Mouse (Mus musculus): ENCODE measurements around the gene Actr8. TPM values are rescaled to one million over a fixed set of nuclear protein-coding genes. Genes with fewer than 3 reads are reported as not detected.
A peak's percentile ranks its signal among the peaks of the same experiment; 100 is the strongest.

The Actr8 gene
- polyA plus RNA-seq, 1 experiment from 2014 or later: 22.4 TPM

DNA sequence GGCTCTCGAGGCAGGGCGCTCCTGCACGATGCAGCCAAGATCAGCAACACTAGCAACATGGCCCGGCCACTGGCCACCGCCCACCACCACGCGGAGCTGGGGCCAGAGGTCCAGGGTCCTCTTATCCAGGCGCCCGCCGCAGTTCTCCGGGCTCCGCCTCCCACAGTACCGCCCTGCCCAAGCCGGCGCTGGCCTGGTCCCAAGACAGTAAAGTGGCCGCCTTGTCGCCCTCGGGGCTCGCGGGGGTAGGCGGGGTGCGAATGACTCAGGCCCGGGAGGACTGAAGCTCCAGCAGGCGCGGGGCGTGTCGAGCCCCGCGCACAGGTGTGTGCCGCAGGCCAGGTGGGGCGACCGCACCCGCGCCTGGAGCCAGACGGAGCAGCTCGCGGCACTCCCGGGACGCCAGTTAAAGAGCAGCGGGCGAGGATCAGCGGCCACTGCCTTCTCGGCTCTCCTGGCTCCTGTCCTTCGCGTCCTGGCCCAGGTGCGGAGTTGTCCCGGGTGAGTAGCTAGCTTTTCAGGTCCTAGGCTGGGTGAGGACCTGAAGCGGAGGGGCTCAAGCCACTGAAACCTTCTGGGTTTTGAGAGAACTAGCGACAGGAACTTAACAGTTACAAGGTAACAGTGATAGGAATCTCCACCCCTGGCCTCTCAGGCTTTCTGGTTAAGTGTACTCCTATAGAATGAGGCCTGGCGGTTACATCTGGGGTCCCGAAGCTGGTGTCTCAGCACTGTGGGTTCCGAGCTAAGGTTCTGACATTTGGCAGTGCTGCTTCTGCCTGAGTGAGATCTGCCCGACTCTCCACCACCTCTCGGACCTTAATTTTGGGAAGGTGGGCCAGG is 30.8 kb downstream of the Actr8 start, which contains the start of the genes Il17rb and Chdh:
TSS of gene Il17rb (minus strand) at position 164 of the 843 bp plus-strand sequence.
TSS of gene Chdh (plus strand) at position 291 of the 843 bp plus-strand sequence.
- peak; percentile 88 for ATAC-seq (ENCODE audit: low read depth)
- Histone ChIP-seq H3K4me1 (ENCODE audit: control insufficient read depth, low read depth, low read length) (peaks cover 4% of the 10 kb centered on the region; the same call in 1 of the 2 replicates), H3K4me3 (ENCODE audit: low read depth, low read length) (peak within 1 kb of the TSS; percentile 54), H3K27ac (ENCODE audit: low read length) (peak within 1 kb of the TSS; percentile 62), H3K27me3 (ENCODE audit: control insufficient read depth, insufficient read depth, low read depth, low read length) (peaks cover 15% of the 10 kb centered on the region), H3K36me3 (ENCODE audit: control insufficient read depth, insufficient read depth) (no peaks in the 10 kb centered on the region), H3K4me2 (ENCODE audit: low read depth, low read length) (peak within 1 kb of the TSS; percentile 54), H3K9ac (ENCODE audit: low read depth, low read length) (peak within 1 kb of the TSS; percentile 60), H3K9me3 (replicated peaks; ENCODE audit: control insufficient read depth, low read length) (no peaks in the 10 kb centered on the region)
- WGBS (ENCODE audit: insufficient replicate concordance): 9% methylated on average over 53 of the region's 54 CpGs

DNA sequence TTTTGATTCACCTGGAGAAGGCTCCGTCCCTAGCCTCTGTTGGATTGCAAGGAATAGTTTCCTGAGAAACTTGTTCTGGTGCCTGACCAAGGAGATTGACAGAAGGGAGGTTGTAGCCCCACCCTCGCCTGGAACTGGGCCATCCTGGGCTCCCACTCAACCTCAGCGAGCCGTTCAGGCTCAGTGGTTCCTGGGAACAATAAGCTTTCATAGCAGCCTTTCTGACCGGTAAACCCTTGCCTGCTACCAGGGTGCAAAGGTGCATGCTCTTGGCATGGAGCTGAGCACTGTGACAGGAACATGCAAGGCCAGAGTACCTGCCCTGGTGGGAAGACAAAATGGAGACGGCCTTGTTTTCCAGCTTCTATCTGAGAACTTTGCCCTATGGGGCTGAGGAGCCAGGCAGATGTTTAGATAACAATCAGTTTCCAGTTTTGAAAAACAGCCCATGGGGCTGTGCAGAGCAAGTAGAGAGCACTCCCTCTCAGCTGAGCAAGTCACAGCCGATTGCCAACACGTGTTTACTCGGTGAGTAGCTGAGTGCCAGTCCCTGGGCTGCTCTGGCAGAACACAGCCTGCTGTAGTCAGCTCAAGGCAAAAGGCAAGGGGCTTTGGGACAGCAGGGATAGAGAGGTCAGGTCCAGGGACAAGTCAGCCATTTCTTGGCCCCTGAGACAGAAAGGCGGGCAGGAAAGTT is 31.9 kb downstream of the Actr8 start:
- Histone ChIP-seq H3K27ac (ENCODE audit: low read length) (peak overlapping the region; percentile 62), H3K36me3 (ENCODE audit: control insufficient read depth, insufficient read depth) (no peaks in the 10 kb centered on the region), H3K9ac (ENCODE audit: low read depth, low read length) (no peak overlapping the region), H3K4me1 (ENCODE audit: control insufficient read depth, low read depth, low read length) (peaks cover 4% of the 10 kb centered on the region; the same call in 1 of the 2 replicates), H3K27me3 (ENCODE audit: control insufficient read depth, insufficient read depth, low read depth, low read length) (peaks cover 15% of the 10 kb centered on the region), H3K4me2 (ENCODE audit: low read depth, low read length) (peak overlapping the region; percentile 54), H3K9me3 (replicated peaks; ENCODE audit: control insufficient read depth, low read length) (no peaks in the 10 kb centered on the region), H3K4me3 (ENCODE audit: low read depth, low read length) (peak overlapping the region; percentile 54)
- 54% methylated on average over 10 of the region's 10 CpGs for WGBS (ENCODE audit: insufficient replicate concordance)
- peak; percentile 45 for ATAC-seq (ENCODE audit: low read depth)

DNA sequence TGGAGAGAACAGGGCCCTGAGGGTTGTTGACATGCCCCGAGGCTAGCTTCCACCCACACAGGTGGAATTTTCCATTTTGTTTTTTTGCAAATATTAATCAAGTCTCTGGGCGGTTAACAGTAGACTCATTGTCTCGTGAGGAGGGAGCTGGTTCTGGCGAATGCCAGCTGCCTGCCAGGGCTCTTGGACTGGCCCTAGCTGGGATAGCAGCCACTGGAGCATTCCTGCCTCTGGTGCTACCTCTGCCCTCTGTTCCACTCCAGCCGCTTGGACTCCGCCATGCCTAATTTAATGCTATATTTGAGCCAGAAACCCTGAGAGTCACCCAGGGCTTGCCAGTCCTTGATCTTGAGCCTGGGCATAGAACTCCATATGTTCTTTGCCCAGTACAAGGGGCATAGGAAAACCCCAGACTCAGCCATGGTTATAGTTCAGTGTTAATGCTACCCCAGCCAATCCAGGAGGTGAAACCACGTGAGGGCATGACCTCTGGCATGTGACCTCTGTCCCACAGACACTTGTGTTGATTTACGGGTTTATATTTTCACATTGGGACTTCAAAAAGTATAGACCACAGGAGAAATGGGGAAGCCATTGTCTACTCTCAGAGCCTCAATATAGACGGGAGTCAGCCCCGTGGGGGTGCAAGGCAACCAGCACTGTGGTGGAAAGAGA is 33.9 kb downstream of the Actr8 start:
- no peak overlapping the region for H3K27ac ChIP-seq (ENCODE audit: low read length)
- 56% methylated on average over 10 of the region's 10 CpGs for WGBS (ENCODE audit: insufficient replicate concordance)

DNA sequence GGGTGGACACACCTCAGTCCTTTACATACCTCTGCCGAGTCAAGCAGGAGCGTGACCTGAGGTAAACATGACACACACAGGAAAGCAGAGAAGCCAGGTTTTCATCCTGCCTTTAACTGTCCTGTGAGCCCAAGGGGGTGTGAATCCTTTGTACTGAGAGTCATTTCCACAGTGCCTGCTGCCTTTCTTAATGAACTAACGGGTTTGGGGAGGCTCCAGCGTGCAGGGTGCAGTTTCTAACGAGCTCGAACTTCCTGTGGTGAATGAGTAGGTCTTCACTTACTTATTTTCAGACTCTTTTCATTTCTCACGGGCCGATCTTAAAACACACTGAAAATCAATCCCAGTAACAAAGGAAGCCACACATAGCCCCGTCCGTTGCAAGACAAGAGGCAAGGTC is 36.4 kb downstream of the Actr8 start:
- ATAC-seq (ENCODE audit: low read depth): no peak
- Histone ChIP-seq H3K4me3 (ENCODE audit: low read depth, low read length) (no peak overlapping the region), H3K36me3 (ENCODE audit: control insufficient read depth, insufficient read depth) (no peaks in the 10 kb centered on the region), H3K9me3 (replicated peaks; ENCODE audit: control insufficient read depth, low read length) (no peaks in the 10 kb centered on the region), H3K4me2 (ENCODE audit: low read depth, low read length) (no peak overlapping the region), H3K4me1 (ENCODE audit: control insufficient read depth, low read depth, low read length) (peaks cover 4% of the 10 kb centered on the region; the same call in 1 of the 2 replicates), H3K9ac (ENCODE audit: low read depth, low read length) (no peak overlapping the region), H3K27me3 (ENCODE audit: control insufficient read depth, insufficient read depth, low read depth, low read length) (peaks cover 1% of the 10 kb centered on the region), H3K27ac (ENCODE audit: low read length) (no peak overlapping the region)
- WGBS (ENCODE audit: insufficient replicate concordance): 37% methylated on average over 10 of the region's 10 CpGs

More for the DNA sequence above, 33.9 kb downstream of the Actr8 start:
- peaks cover 4% of the 10 kb centered on the region; the same call in 1 of the 2 replicates for H3K4me1 ChIP-seq (ENCODE audit: control insufficient read depth, low read depth, low read length)
- no peak overlapping the region for H3K4me3 ChIP-seq (ENCODE audit: low read depth, low read length)
- ATAC-seq (ENCODE audit: low read depth): no peak
- no peaks in the 10 kb centered on the region for H3K9me3 ChIP-seq (replicated peaks; ENCODE audit: control insufficient read depth, low read length)
- no peak overlapping the region for H3K9ac ChIP-seq (ENCODE audit: low read depth, low read length)
- H3K27me3 ChIP-seq (ENCODE audit: control insufficient read depth, insufficient read depth, low read depth, low read length): peaks cover 15% of the 10 kb centered on the region
- no peaks in the 10 kb centered on the region for H3K36me3 ChIP-seq (ENCODE audit: control insufficient read depth, insufficient read depth)
- no peak overlapping the region for H3K4me2 ChIP-seq (ENCODE audit: low read depth, low read length)

DNA sequence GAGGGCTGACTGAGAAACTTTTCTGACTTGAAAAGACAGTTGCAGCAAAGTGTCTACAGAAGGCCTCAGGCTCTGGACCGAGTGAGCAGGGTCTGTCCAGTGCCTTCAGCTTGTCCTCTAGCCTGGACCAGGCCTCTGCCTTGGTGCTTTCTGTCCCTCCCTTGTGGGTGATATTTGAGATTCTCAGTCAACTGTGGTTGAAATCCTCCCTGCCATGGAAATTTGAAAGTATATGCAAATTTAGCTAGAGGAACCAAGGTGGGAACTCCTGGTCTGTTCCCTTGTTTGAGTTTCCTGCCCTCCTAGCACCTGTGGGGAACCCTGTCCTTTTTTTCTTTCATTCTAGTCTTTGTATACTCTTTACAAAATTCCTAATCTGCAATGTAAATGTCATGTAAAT is 36.9 kb downstream of the Actr8 start:
- Histone ChIP-seq H3K9me3 (replicated peaks; ENCODE audit: control insufficient read depth, low read length) (no peaks in the 10 kb centered on the region), H3K4me1 (ENCODE audit: control insufficient read depth, low read depth, low read length) (peaks cover 4% of the 10 kb centered on the region; the same call in 1 of the 2 replicates), H3K4me2 (ENCODE audit: low read depth, low read length) (no peak overlapping the region), H3K9ac (ENCODE audit: low read depth, low read length) (no peak overlapping the region), H3K4me3 (ENCODE audit: low read depth, low read length) (no peak overlapping the region), H3K36me3 (ENCODE audit: control insufficient read depth, insufficient read depth) (no peaks in the 10 kb centered on the region), H3K27me3 (ENCODE audit: control insufficient read depth, insufficient read depth, low read depth, low read length) (no peaks in the 10 kb centered on the region), H3K27ac (ENCODE audit: low read length) (no peak overlapping the region)
- ATAC-seq (ENCODE audit: low read depth): no peak
- WGBS (ENCODE audit: insufficient replicate concordance): 47% methylated on average over 1 of the region's 1 CpGs

DNA sequence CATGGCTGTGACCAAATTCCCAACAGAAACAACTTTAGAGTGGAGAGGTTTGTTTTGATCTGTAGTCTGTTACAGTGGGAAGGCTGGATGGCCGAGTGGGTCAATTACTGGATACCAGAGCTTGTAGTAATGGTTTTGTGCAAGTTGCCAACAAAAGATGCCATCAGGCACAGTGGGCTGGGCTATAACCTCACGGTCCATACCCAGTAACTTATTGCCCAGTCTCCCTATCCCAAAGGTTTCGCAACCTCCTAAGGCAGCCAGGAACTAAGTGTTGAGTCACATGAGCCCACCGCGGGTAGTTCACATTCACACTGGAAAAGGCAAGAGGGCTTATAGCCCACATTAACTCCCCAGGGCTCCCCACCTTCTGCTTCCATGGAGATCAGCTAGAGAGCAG is 38.5 kb downstream of the Actr8 start:
- Histone ChIP-seq H3K9me3 (replicated peaks; ENCODE audit: control insufficient read depth, low read length) (no peaks in the 10 kb centered on the region), H3K36me3 (ENCODE audit: control insufficient read depth, insufficient read depth) (no peaks in the 10 kb centered on the region), H3K4me2 (ENCODE audit: low read depth, low read length) (no peak overlapping the region), H3K27ac (ENCODE audit: low read length) (no peak overlapping the region), H3K4me3 (ENCODE audit: low read depth, low read length) (no peak overlapping the region), H3K27me3 (ENCODE audit: control insufficient read depth, insufficient read depth, low read depth, low read length) (no peaks in the 10 kb centered on the region), H3K4me1 (ENCODE audit: control insufficient read depth, low read depth, low read length) (peaks cover 4% of the 10 kb centered on the region; the same call in 1 of the 2 replicates), H3K9ac (ENCODE audit: low read depth, low read length) (no peak overlapping the region)
- WGBS (ENCODE audit: insufficient replicate concordance): 61% methylated on average over 5 of the region's 5 CpGs
- ATAC-seq (ENCODE audit: low read depth): no peak

DNA sequence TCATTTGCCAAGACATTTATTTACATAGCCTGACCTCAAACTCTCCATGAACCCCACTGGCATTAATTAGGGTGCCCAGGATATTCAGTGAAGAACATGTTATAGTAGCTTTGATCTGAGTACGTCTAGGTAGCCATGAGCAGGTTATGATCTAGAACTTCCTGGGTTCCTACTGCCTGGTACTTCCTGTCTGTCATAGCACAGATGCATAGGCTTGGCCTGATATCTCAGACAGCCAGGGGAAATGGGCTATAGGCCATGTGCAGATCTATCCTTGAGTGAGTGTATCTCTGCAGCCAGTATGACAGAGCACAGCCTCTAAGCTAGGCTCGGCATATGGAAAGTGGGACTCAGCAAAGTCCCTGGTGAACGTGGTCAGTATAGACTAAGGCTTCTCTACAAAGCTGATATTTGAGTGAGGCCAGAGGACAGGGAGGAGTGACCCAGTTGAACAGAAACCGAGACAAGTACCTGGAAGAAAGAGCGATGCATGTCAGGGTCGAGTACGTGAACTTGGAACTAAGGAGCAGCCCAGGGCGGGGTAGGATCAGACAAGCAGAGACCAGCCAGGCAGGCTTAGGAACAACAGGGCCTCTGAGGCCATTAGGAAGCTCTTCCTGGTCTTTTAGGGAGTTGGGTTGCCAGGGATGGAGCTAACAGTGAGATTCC is 39.8 kb downstream of the Actr8 start:
- Histone ChIP-seq H3K36me3 (ENCODE audit: control insufficient read depth, insufficient read depth) (no peaks in the 10 kb centered on the region), H3K9ac (ENCODE audit: low read depth, low read length) (no peak overlapping the region), H3K27me3 (ENCODE audit: control insufficient read depth, insufficient read depth, low read depth, low read length) (no peaks in the 10 kb centered on the region), H3K4me3 (ENCODE audit: low read depth, low read length) (no peak overlapping the region), H3K9me3 (replicated peaks; ENCODE audit: control insufficient read depth, low read length) (no peaks in the 10 kb centered on the region), H3K27ac (ENCODE audit: low read length) (no peak overlapping the region), H3K4me2 (ENCODE audit: low read depth, low read length) (no peak overlapping the region), H3K4me1 (ENCODE audit: control insufficient read depth, low read depth, low read length) (no peaks in the 10 kb centered on the region)
- no peak for ATAC-seq (ENCODE audit: low read depth)
- WGBS (ENCODE audit: insufficient replicate concordance): 68% methylated on average over 8 of the region's 8 CpGs

DNA sequence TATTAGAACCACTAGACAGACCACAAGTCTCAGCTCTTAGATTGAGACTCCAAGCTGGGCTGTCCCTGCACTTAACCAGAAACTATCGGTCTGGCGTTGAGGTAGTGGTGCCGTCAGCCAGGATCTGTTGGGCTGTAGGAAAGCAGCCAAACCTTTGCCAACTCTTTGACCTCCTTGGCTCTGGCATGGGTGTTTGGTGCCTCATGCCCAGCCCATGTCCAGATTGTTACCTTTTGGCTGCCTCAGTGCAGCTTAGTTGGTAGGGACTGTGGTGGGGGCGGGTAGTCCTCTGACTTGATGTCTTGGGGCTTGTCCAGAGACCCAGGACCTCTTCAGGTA is 40.3 kb downstream of the Actr8 start:
- no peak for ATAC-seq (ENCODE audit: low read depth)
- H3K4me2 ChIP-seq (ENCODE audit: low read depth, low read length): no peak overlapping the region
- no peaks in the 10 kb centered on the region for H3K9me3 ChIP-seq (replicated peaks; ENCODE audit: control insufficient read depth, low read length)
- no peaks in the 10 kb centered on the region for H3K36me3 ChIP-seq (ENCODE audit: control insufficient read depth, insufficient read depth)
- 75% methylated on average over 4 of the region's 4 CpGs for WGBS (ENCODE audit: insufficient replicate concordance)
- no peaks in the 10 kb centered on the region for H3K27me3 ChIP-seq (ENCODE audit: control insufficient read depth, insufficient read depth, low read depth, low read length)
- H3K27ac ChIP-seq (ENCODE audit: low read length): no peak overlapping the region
- H3K4me3 ChIP-seq (ENCODE audit: low read depth, low read length): no peak overlapping the region
- no peaks in the 10 kb centered on the region for H3K4me1 ChIP-seq (ENCODE audit: control insufficient read depth, low read depth, low read length)
- H3K9ac ChIP-seq (ENCODE audit: low read depth, low read length): no peak overlapping the region

Measured in liver, embryonic 16.5 days (tissue).